Mouse (Mus musculus) brain, embryonic 14.5 days (tissue): ENCODE results near the gene Ttc9b.

Experiments used
- CTCF ChIP-seq: fragments of 200-500 bp; IDR thresholded peaks from 2 replicates; pipeline ENCODE4 v1.5.1; 2012; ENCODE audit warnings: inconsistent platforms, mild to moderate bottlenecking, moderate library complexity, borderline replicate concordance; ENCODE audit not compliant: insufficient read depth, insufficient read length; ENCODE audit errors: extremely low read depth
- POLR2A ChIP-seq: fragments of 200-500 bp; IDR thresholded peaks from 2 replicates; pipeline ENCODE4 v1.6.1; 2012; ENCODE audit warnings: mild to moderate bottlenecking, inconsistent platforms, borderline replicate concordance; ENCODE audit not compliant: poor library complexity, insufficient read depth, insufficient read length, severe bottlenecking; ENCODE audit errors: extremely low read depth

DNA sequence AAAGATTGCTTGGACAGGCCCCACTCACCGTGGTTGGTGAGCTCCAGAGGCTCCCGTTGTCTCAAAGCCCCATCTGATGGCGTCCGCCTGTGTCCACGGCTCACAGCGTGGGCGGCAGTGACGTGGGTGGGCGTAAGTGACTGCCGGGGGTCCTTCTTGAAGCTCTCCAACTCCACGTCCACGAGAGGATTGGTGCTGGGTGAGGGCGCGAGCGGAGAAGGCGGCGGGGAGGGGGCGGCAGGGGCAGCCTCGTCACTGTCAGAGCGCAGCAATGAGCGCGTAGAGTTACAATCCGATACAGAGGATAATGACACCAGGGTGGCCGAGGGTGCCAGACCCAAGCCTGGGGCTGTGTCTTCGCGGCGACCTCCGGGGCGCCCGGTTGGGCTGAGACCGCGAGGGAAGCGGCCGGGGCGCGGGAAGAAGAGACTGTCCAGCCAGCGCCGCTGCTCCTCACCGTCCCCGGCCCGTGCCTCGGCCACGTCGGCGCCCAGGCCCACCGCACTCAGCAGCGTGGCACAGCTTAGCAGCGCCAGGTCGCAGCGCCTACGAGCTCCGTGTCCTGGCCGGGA, 4.2 kb downstream of the Ttc9b start:
- TF ChIP-seq POLR2A = no peak
- no peak for TF ChIP-seq CTCF
